Mouse (Mus musculus) forebrain, postnatal 0 days (tissue): ENCODE measurements around the gene Atxn1. TPM values are rescaled to one million over a fixed set of nuclear protein-coding genes. Genes with fewer than 3 reads are reported as not detected.

Source experiments
- ATAC-seq: fragments of 200-750 bp; cut with Nextera tagmentation; 2 replicates; pipeline ENCODE4 v1.8.0; 2017; ENCODE audit warnings: mild to moderate bottlenecking, moderate library complexity
- DNase-seq: peaks from one replicate; pipeline ENCODE4 v3.0.0-alpha.2; 2015
- H3K27ac ChIP-seq: fragments of 300-500 bp; sonication (generic); 2 replicates; pipeline ENCODE4 v1.5.1; 2014; ENCODE audit warnings: low read depth, mild to moderate bottlenecking, antibody characterized with exemption, low read length, moderate library complexity, mixed read lengths
- H3K27me3 ChIP-seq: fragments of 300-500 bp; sonication (generic); 2 replicates; pipeline ENCODE4 v1.6.1; 2014; ENCODE audit warnings: mild to moderate bottlenecking, low read length, mixed read lengths; ENCODE audit not compliant: insufficient read depth
- H3K36me3 ChIP-seq: fragments of 300-500 bp; sonication (generic); 2 replicates; pipeline ENCODE4 v1.6.1; 2014; ENCODE audit warnings: mild to moderate bottlenecking, moderate library complexity; ENCODE audit not compliant: insufficient read depth
- H3K4me1 ChIP-seq: fragments of 300-500 bp; sonication (generic); 2 replicates; pipeline ENCODE4 v1.6.1; 2014; ENCODE audit warnings: antibody characterized with exemption; ENCODE audit not compliant: insufficient read depth
- H3K4me2 ChIP-seq: fragments of 300-500 bp; sonication (generic); 2 replicates; pipeline ENCODE4 v1.6.1; 2014; ENCODE audit warnings: low read depth, mild to moderate bottlenecking, moderate library complexity
- H3K4me3 ChIP-seq: fragments of 300-500 bp; sonication (generic); 2 replicates; pipeline ENCODE4 v1.5.1; 2014; ENCODE audit warnings: low read depth, low read length, mixed read lengths
- H3K9ac ChIP-seq: fragments of 300-500 bp; sonication (generic); 2 replicates; pipeline ENCODE4 v1.6.1; 2014; ENCODE audit warnings: mild to moderate bottlenecking
- H3K9me3 ChIP-seq: fragments of 300-500 bp; sonication (generic); 2 replicates; pipeline ENCODE4 v1.6.1; 2016; ENCODE audit warnings: low read length
- CTCF ChIP-seq: sonication (generic); IDR thresholded peaks from 2 replicates; pipeline ENCODE4 v1.5.1; 2016; ENCODE audit warnings: antibody characterized with exemption, control low read depth, low read depth
- WGBS: fragments of 180-500 bp; shearing (Covaris S2); extraction: QIAGEN DNeasy Blood & Tissue Kit; methylation state at CpG from one replicate; pipeline ENCODE4 v1.1.7; 2014; 5-methylcytosine and 5-hydroxymethylcytosine counted together
- polyA plus RNA-seq: library from polyadenylated mRNA; unstranded; fragments of >200 nt; fragmentation: Nextera tagmentation; extraction: Ambion mirVana; gene quantifications from 2 replicates; pipeline ENCODE4 v1.2.1, GENCODE M21; 2015
- total RNA-seq: library from RNA; depleted of rRNA; stranded (reverse); fragments of >200 nt; gene quantifications from 2 replicates; pipeline ENCODE4 v1.2.3, GENCODE M21; 2014

The Atxn1 gene
- total and polyA plus RNA-seq, 2 experiments from 2014 or later = 13.0 to 32.3 TPM

DNA sequence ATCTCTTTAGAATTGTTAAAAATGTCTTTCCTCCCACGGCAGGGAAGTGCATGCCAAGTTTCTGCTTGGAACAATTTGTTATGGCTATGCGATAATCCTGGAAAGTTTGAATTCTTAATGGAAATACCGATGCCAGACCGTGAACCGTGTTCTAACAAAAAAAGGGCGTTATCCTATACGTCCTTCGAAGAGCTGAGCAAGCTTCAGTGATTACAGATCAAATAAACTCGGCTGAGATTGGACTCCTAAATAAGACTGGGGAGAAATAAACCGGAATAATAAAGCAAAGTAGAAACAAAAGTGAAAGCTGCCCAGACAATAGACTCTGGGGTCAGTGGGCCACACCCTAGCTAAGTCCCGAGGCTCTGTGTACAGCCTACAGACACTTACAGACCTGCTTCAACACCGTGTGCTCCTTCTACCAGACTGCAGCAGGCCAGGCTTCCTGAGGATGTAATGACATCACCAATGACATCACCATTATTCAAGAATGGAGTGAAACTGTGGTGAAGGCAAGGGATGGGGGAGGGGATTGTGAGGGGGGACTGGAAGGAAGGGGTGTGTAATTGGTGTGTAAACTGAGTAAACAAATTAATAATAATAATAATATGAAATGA is 6.2 kb upstream of the Atxn1 start:
- Histone ChIP-seq H3K27me3 (no peaks in the 10 kb centered on the region), H3K27ac (no peak overlapping the region), H3K36me3 (no peaks in the 10 kb centered on the region), H3K4me2 (no peak overlapping the region), H3K4me3 (no peak overlapping the region), H3K9ac (no peak overlapping the region), H3K4me1 (no peaks in the 10 kb centered on the region), H3K9me3 (no peaks in the 10 kb centered on the region)
- WGBS = 50% methylated on average over 12 of the region's 12 CpGs
- no peak for TF ChIP-seq CTCF
- DNase-seq = no peak
- no peak for ATAC-seq

GRCm38 (mm10) chr13:45968206-45968605 is 3.4 kb upstream of the Atxn1 start:
- no peak overlapping the region for H3K9ac ChIP-seq
- H3K4me2 ChIP-seq = no peak overlapping the region
- DNase-seq (no peak), ATAC-seq (no peak)
- H3K4me3 ChIP-seq = no peak overlapping the region
- no peaks in the 10 kb centered on the region for H3K4me1 ChIP-seq
- no peaks in the 10 kb centered on the region for H3K9me3 ChIP-seq
- H3K36me3 ChIP-seq = no peaks in the 10 kb centered on the region
- H3K27ac ChIP-seq = no peak overlapping the region
- H3K27me3 ChIP-seq = no peaks in the 10 kb centered on the region
- TF ChIP-seq CTCF = no peak
- WGBS = 71% methylated on average over 4 of the region's 4 CpGs

DNA sequence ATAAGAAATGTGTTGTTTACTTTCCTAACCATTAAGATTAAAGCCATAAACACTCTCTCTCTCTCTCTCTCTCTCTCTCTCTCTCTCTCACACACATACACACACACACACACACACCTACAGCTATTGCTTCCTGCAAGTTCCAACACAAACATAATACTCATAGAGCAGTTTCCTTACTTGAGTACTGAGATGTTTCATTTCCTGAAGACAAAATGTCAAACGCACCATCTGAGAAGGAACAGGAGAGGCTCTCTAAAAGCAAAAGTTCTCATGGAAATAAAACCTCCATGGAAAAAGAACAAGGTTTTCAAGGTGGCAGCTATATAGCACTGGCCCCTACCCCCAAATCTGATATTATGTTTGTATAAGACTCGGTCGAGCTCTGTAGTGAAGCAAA is 2.6 kb upstream of the Atxn1 start:
- no peaks in the 10 kb centered on the region for H3K27me3 ChIP-seq
- H3K9me3 ChIP-seq = no peaks in the 10 kb centered on the region
- H3K27ac ChIP-seq = no peak overlapping the region
- no peaks in the 10 kb centered on the region for H3K36me3 ChIP-seq
- DNase-seq = no peak
- H3K9ac ChIP-seq = no peak overlapping the region
- 73% methylated on average over 3 of the region's 3 CpGs for WGBS
- no peak for TF ChIP-seq CTCF
- H3K4me2 ChIP-seq = no peak overlapping the region
- ATAC-seq = no peak
- no peak overlapping the region for H3K4me3 ChIP-seq
- H3K4me1 ChIP-seq = peaks cover 4% of the 10 kb centered on the region

- Histone ChIP-seq H3K4me1 (peaks cover 10% of the 10 kb centered on the region), H3K4me2 (peak overlapping the region; percentile 90), H3K27me3 (no peaks in the 10 kb centered on the region), H3K27ac (peak overlapping the region; percentile 60; the same call in 1 of the 2 replicates), H3K36me3 (no peaks in the 10 kb centered on the region), H3K9me3 (no peaks in the 10 kb centered on the region), H3K4me3 (peak overlapping the region; percentile 79), H3K9ac (no peak overlapping the region)
- DNase-seq (peak; percentile 61), ATAC-seq (no peak)
- TF ChIP-seq CTCF = peak; percentile 65
- WGBS = 3% methylated on average over 14 of the region's 14 CpGs
These were observed 1.8 kb upstream of the Atxn1 start for GRCm38 (mm10) chr13:45966586-45966985.

- peaks cover 10% of the 10 kb centered on the region for H3K4me1 ChIP-seq
- peak; percentile 44 for TF ChIP-seq CTCF
- WGBS = under 1% methylated on average over 41 of the region's 41 CpGs
- peak overlapping the region; percentile 79 for H3K4me3 ChIP-seq
- no peaks in the 10 kb centered on the region for H3K27me3 ChIP-seq
- H3K27ac ChIP-seq = peak overlapping the region; percentile 98
- peak overlapping the region; percentile 90 for H3K4me2 ChIP-seq
- peak overlapping the region; percentile 95 for H3K9ac ChIP-seq
- H3K9me3 ChIP-seq = no peaks in the 10 kb centered on the region
- H3K36me3 ChIP-seq = no peaks in the 10 kb centered on the region
- DNase-seq (peak; percentile 54), ATAC-seq (no peak)
These were observed 1.0 kb upstream of the Atxn1 start for GRCm38 (mm10) chr13:45965594-45966432.

GRCm38 (mm10) chr13:45964331-45964852 is 416 bp downstream of the Atxn1 start:
- 0% methylated on average over 30 of the region's 39 CpGs for WGBS
- TF ChIP-seq CTCF = no peak
- Histone ChIP-seq H3K4me3 (peak overlapping the region; percentile 79), H3K9ac (peak overlapping the region; percentile 95), H3K4me2 (peak overlapping the region; percentile 90), H3K36me3 (no peaks in the 10 kb centered on the region), H3K4me1 (peaks cover 17% of the 10 kb centered on the region), H3K27ac (peak overlapping the region; percentile 98), H3K9me3 (no peaks in the 10 kb centered on the region), H3K27me3 (no peaks in the 10 kb centered on the region)
- DNase-seq (no peak), ATAC-seq (peak; percentile 44)
